Mouse (Mus musculus): ENCODE data around the gene Smco1.
"Not testable (repeated sequence)": the region's sequence is repeated elsewhere in the genome, so short reads cannot be mapped to it uniquely, and the experiment has no call there.

The Smco1 gene

GRCm38 (mm10) chr16:32271291-32271690, at the start of gene Smco1:
Gene Smco1, plus strand, starts transcription at chr16:32271468.
- in situ Hi-C loops (cut with MboI; ENCODE audit: low pct_unique_long_range_greater_than_20kb in 1 of 2, low sequenced_read_pairs in 2 of 2, unreplicated experiment in 1 of 2) = no loop called here

- in situ Hi-C loops (cut with MboI; ENCODE audit: low pct_unique_long_range_greater_than_20kb in 1 of 2, low sequenced_read_pairs in 2 of 2, unreplicated experiment in 1 of 2) = no loop called here
These were observed 49.5 kb upstream of the Smco1 start for GRCm38 (mm10) chr16:32221803-32222202.

- in situ Hi-C loops (cut with MboI; ENCODE audit: low pct_unique_long_range_greater_than_20kb in 1 of 2, low sequenced_read_pairs in 2 of 2, unreplicated experiment in 1 of 2) = no loop called here
These were observed 48.9 kb upstream of the Smco1 start for GRCm38 (mm10) chr16:32222399-32222798.

- in situ Hi-C loops (cut with MboI; ENCODE audit: low pct_unique_long_range_greater_than_20kb in 1 of 2, low sequenced_read_pairs in 2 of 2, unreplicated experiment in 1 of 2) = not testable (repeated sequence)
These were observed 39.2 kb upstream of the Smco1 start for GRCm38 (mm10) chr16:32232050-32232449.

GRCm38 (mm10) chr16:32237930-32238680, 33.2 kb upstream of the Smco1 start:
- in situ Hi-C loops (cut with MboI; ENCODE audit: low pct_unique_long_range_greater_than_20kb in 1 of 2, low sequenced_read_pairs in 2 of 2, unreplicated experiment in 1 of 2) = no loop called here

- in situ Hi-C loops (cut with MboI; ENCODE audit: low pct_unique_long_range_greater_than_20kb in 1 of 2, low sequenced_read_pairs in 2 of 2, unreplicated experiment in 1 of 2) = no loop called here
These were observed 31.6 kb upstream of the Smco1 start for GRCm38 (mm10) chr16:32239428-32240312.

- in situ Hi-C loops (cut with MboI; ENCODE audit: low pct_unique_long_range_greater_than_20kb in 1 of 2, low sequenced_read_pairs in 2 of 2, unreplicated experiment in 1 of 2) = no loop called here
These were observed 27.4 kb upstream of the Smco1 start for GRCm38 (mm10) chr16:32243901-32244300.

GRCm38 (mm10) chr16:32246351-32246791, 24.9 kb upstream of the Smco1 start:
- in situ Hi-C loops (cut with MboI; ENCODE audit: low pct_unique_long_range_greater_than_20kb in 1 of 2, low sequenced_read_pairs in 2 of 2, unreplicated experiment in 1 of 2) = no loop called here

- in situ Hi-C loops (cut with MboI; ENCODE audit: low pct_unique_long_range_greater_than_20kb in 1 of 2, low sequenced_read_pairs in 2 of 2, unreplicated experiment in 1 of 2) = no loop called here
These were observed 24.3 kb upstream of the Smco1 start, which contains the start of the genes Fbxo45 and Wdr53 for GRCm38 (mm10) chr16:32246952-32247370. Gene Fbxo45, minus strand, starts transcription at chr16:32247158. Gene Wdr53, plus strand, starts transcription at chr16:32247227.

GRCm38 (mm10) chr16:32264225-32264624, 7.0 kb upstream of the Smco1 start:
- in situ Hi-C loops (cut with MboI; ENCODE audit: low pct_unique_long_range_greater_than_20kb in 1 of 2, low sequenced_read_pairs in 2 of 2, unreplicated experiment in 1 of 2) = not testable (repeated sequence)

GRCm38 (mm10) chr16:32273338-32273737, 2.1 kb downstream of the Smco1 start:
- in situ Hi-C loops (cut with MboI; ENCODE audit: low pct_unique_long_range_greater_than_20kb in 1 of 2, low sequenced_read_pairs in 2 of 2, unreplicated experiment in 1 of 2) = no loop called here

GRCm38 (mm10) chr16:32275041-32275440, 3.8 kb downstream of the Smco1 start:
- in situ Hi-C loops (cut with MboI; ENCODE audit: low pct_unique_long_range_greater_than_20kb in 1 of 2, low sequenced_read_pairs in 2 of 2, unreplicated experiment in 1 of 2) = loop anchor here in 1 of 2 experiments (25.0 kb wide), 1 partner anchor 337 kb away; the partner anchor contains the start of gene Tfrc

- in situ Hi-C loops (cut with MboI; ENCODE audit: low pct_unique_long_range_greater_than_20kb in 1 of 2, low sequenced_read_pairs in 2 of 2, unreplicated experiment in 1 of 2) = loop anchor here in 1 of 2 experiments (25.0 kb wide), 1 partner anchor 336 kb away; the partner anchor contains the start of gene Tfrc
These were observed 4.6 kb downstream of the Smco1 start for GRCm38 (mm10) chr16:32275830-32276229.

- in situ Hi-C loops (cut with MboI; ENCODE audit: low pct_unique_long_range_greater_than_20kb in 1 of 2, low sequenced_read_pairs in 2 of 2, unreplicated experiment in 1 of 2) = loop anchor here in 1 of 2 experiments (25.0 kb wide), 1 partner anchor 335 kb away; the partner anchor contains the start of gene Tfrc
These were observed 6.3 kb downstream of the Smco1 start, which contains the start of gene Rnf168 for GRCm38 (mm10) chr16:32277308-32278256. Gene Rnf168, plus strand, starts transcription at chr16:32277459.

GRCm38 (mm10) chr16:32278396-32278795, 7.1 kb downstream of the Smco1 start:
- in situ Hi-C loops (cut with MboI; ENCODE audit: low pct_unique_long_range_greater_than_20kb in 1 of 2, low sequenced_read_pairs in 2 of 2, unreplicated experiment in 1 of 2) = loop anchor here in 1 of 2 experiments (25.0 kb wide), 1 partner anchor 334 kb away; the partner anchor contains the start of gene Tfrc

GRCm38 (mm10) chr16:32280211-32280610, 8.9 kb downstream of the Smco1 start:
- in situ Hi-C loops (cut with MboI; ENCODE audit: low pct_unique_long_range_greater_than_20kb in 1 of 2, low sequenced_read_pairs in 2 of 2, unreplicated experiment in 1 of 2) = loop anchor here in 1 of 2 experiments (25.0 kb wide), 1 partner anchor 332 kb away; the partner anchor contains the start of gene Tfrc

- in situ Hi-C loops (cut with MboI; ENCODE audit: low pct_unique_long_range_greater_than_20kb in 1 of 2, low sequenced_read_pairs in 2 of 2, unreplicated experiment in 1 of 2) = loop anchor here in 1 of 2 experiments (25.0 kb wide), 1 partner anchor 330 kb away; the partner anchor contains the start of gene Tfrc
These were observed 11.3 kb downstream of the Smco1 start for GRCm38 (mm10) chr16:32282608-32283007.

All from mouse embryonic stem cell (cell line).